Mouse (Mus musculus): ENCODE data around the gene Usp47.

DNA sequence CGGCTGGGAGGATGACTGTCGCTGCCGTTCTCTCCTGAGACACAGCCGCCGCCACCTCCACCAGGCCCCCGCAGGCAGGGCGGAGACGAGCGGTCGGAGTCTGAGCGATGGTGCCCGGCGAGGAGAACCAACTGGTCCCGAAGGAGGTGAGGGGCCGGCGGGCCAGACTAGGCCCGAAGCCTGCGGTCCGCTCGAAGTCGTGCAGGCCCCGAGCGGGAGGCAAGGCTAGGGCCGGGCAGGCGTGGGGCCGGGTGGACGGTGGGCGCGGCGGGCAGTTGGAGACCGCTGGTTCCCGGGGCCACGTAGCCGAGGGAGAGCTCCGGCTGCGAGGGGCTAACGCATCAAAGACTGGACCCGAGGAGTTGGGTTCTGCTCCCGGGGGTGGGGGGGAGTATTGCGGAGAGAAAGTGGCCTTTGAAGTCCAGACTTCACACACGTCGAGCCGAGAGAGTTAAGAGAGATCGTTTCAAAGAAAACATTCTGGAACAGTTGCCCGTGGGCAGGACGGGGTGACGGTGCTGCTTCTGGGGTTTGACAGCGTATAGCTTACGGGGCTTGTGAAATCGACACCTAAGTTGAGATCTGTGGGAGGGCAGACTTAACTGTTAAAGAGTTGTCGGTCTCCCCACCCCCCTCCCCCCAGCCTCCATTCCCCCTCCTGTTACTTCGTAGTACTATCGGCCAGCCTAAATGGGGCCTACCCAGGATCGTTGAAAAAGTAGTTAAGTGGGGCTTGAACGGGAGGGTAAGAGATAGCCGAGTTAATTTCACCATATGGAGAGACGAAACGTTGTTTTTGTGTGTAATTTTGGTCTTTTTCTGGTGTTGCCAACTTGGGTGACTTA, 519 bp downstream of the Usp47 start:
- TF ChIP-seq CTCF (conservative IDR thresholded peaks at IDR 0.05; ENCODE audit: insufficient read depth, insufficient read length, low read depth, low read length) (no peak), POLR2A (IDR thresholded peaks at IDR 0.05; ENCODE audit: low read depth, low read length) (no peak)
